Mouse (Mus musculus): ENCODE results near the gene Zfp653.

GRCm38 (mm10) chr9:22047329-22047728 lies 23.8 kb downstream of the Zfp653 start:
- no peak for TF ChIP-seq EP300 (IDR thresholded peaks at IDR 0.05; ENCODE audit: low read depth)
- no peak for TF ChIP-seq CTCF (IDR thresholded peaks at IDR 0.05; ENCODE audit: low read depth)
